Comparison of ENCODE assay signal across 26 mouse cellular contexts in genomic region chr8:3234569-3234968, GRCm38 (mm10). TPM values are rescaled to one million over a fixed set of nuclear protein-coding genes. Genes with fewer than 3 reads are reported as not detected.
A peak's percentile ranks its signal among the peaks of the same experiment; 100 is the strongest.
DNase-seq lines count a peak whose midpoint lies in the region; ATAC-seq and TF ChIP-seq lines count a peak whose summit lies in the region.
"Had no signal": no experiment of that assay in that cellular context is flagged by ENCODE, and none has a peak within 500 bp of the region (broad histone marks: within the 10 kb centered on the region; RNA-seq: fewer than 3 reads in every experiment).

No protein-coding gene starts in this region.

- no peak for ATAC-seq in midbrain, embryonic 11.5 days (ENCODE audit: low FRiP score)
- ATAC-seq in midbrain, postnatal 0 days (ENCODE audit: low FRiP score) = no peak
- ATAC-seq: forebrain, embryonic 14.5 days; forebrain, postnatal 0 days; hindbrain, embryonic 16.5 days had no signal

- no peak overlapping the region for H3K4me3 ChIP-seq in gastrocnemius, adult 2 months
- H3K4me3 ChIP-seq in midbrain, embryonic 11.5 days (ENCODE audit: low read depth, low read length) = no peak overlapping the region
- no peak overlapping the region for H3K4me3 ChIP-seq in midbrain, postnatal 0 days (ENCODE audit: low read depth, low read length)
- H3K4me3 ChIP-seq: embryonic facial prominence, embryonic 12.5 days; embryonic facial prominence, embryonic 15.5 days; heart, embryonic 12.5 days; heart, embryonic 15.5 days; hindbrain, embryonic 10.5 days; hindbrain, embryonic 13.5 days had no signal

- H3K9ac ChIP-seq in midbrain, embryonic 11.5 days (ENCODE audit: low read length) = no peak overlapping the region
- no peak overlapping the region for H3K9ac ChIP-seq in midbrain, postnatal 0 days (replicated peaks; ENCODE audit: low read length, poor library complexity, severe bottlenecking)
- H3K9ac ChIP-seq: embryonic facial prominence, embryonic 12.5 days; embryonic facial prominence, embryonic 15.5 days; forebrain, postnatal 0 days; heart, embryonic 12.5 days; heart, embryonic 15.5 days; hindbrain, embryonic 13.5 days had no signal

- no peaks in the 10 kb centered on the region for H3K9me3 ChIP-seq in midbrain, embryonic 11.5 days (ENCODE audit: control insufficient read depth, low read length)
- H3K9me3 ChIP-seq in midbrain, postnatal 0 days (ENCODE audit: low read length) = no peaks in the 10 kb centered on the region
- H3K9me3 ChIP-seq: embryonic facial prominence, embryonic 12.5 days; embryonic facial prominence, embryonic 15.5 days; heart, embryonic 12.5 days; heart, embryonic 15.5 days; hindbrain, embryonic 10.5 days; hindbrain, embryonic 13.5 days had no signal

- WGBS in midbrain, embryonic 11.5 days = 89% methylated on average over 3 of the region's 3 CpGs
- WGBS in midbrain, postnatal 0 days = 80% methylated on average over 3 of the region's 3 CpGs

- TF ChIP-seq CTCF in gastrocnemius, adult 2 months (IDR thresholded peaks at IDR 0.05) = no peak
- no peak for TF ChIP-seq CTCF in midbrain, postnatal 0 days (IDR thresholded peaks at IDR 0.05)

- no peaks in the 10 kb centered on the region for H3K27me3 ChIP-seq in midbrain, embryonic 11.5 days (ENCODE audit: control insufficient read depth, insufficient read depth, low read length)
- no peaks in the 10 kb centered on the region for H3K27me3 ChIP-seq in midbrain, postnatal 0 days (ENCODE audit: insufficient read depth, low read length)
- H3K27me3 ChIP-seq: embryonic facial prominence, embryonic 12.5 days; embryonic facial prominence, embryonic 15.5 days; heart, embryonic 12.5 days; heart, embryonic 15.5 days; hindbrain, embryonic 13.5 days had no signal

- no peak overlapping the region for H3K4me2 ChIP-seq in midbrain, embryonic 11.5 days
- H3K4me2 ChIP-seq in midbrain, postnatal 0 days (ENCODE audit: low read depth, low read length, poor library complexity, severe bottlenecking) = no peak overlapping the region
- H3K4me2 ChIP-seq: embryonic facial prominence, embryonic 12.5 days; embryonic facial prominence, embryonic 15.5 days; heart, embryonic 12.5 days; heart, embryonic 15.5 days; hindbrain, embryonic 13.5 days had no signal

- intact Hi-C loops in gastrocnemius, adult 2 months (cut with DNase I) = no loop called here

- DNase-seq in gastrocnemius, adult 2 months = no peak
- no peak for DNase-seq in gastrocnemius, postnatal 4 days (ENCODE audit: low spot score in 2 of 2)
- DNase-seq in kidney, adult 9 months = peak; percentile 67
- DNase-seq in kidney, postnatal 14 days = no peak
- DNase-seq in midbrain, embryonic 11.5 days (ENCODE audit: low spot score, missing footprints) = peak; percentile 72
- DNase-seq in midbrain, postnatal 0 days (ENCODE audit: low spot score) = no peak
- no peak for DNase-seq in urinary bladder, postnatal 4 days (ENCODE audit: low spot score in 2 of 2)
- no peak for DNase-seq in c-Kit-positive CD71-positive TER-119-positive erythroid progenitor cells, embryonic 14.5 days (ENCODE audit: low spot score)
- DNase-seq: adrenal gland, postnatal 10 days; adrenal gland, postnatal 36 days; cerebellum, adult 11 months; cerebellum, adult 2 months; cerebellum, adult 9-11 months; cerebellum, postnatal 25 days; forebrain, postnatal 0 days; gastrocnemius, postnatal 25 days; heart, postnatal 10 days; heart, postnatal 36 days had no signal

- peak overlapping the region; percentile 17; the same call in 1 of the 2 replicates for H3K27ac ChIP-seq in gastrocnemius, adult 2 months
- no peak overlapping the region for H3K27ac ChIP-seq in midbrain, embryonic 11.5 days (ENCODE audit: low read depth, low read length)
- H3K27ac ChIP-seq in midbrain, postnatal 0 days (ENCODE audit: low read depth, low read length) = no peak overlapping the region
- H3K27ac ChIP-seq: embryonic facial prominence, embryonic 12.5 days; embryonic facial prominence, embryonic 15.5 days; heart, embryonic 15.5 days; hindbrain, embryonic 10.5 days; hindbrain, embryonic 13.5 days had no signal

- H3K36me3 ChIP-seq in midbrain, embryonic 11.5 days (ENCODE audit: control insufficient read depth, insufficient read depth, low read length) = no peaks in the 10 kb centered on the region
- H3K36me3 ChIP-seq in midbrain, postnatal 0 days (ENCODE audit: insufficient read depth, low read length) = 0 out of 2 replicates have a peak, but pooled peaks cover 4% of the 10 kb centered on the region
- H3K36me3 ChIP-seq: heart, embryonic 12.5 days; heart, embryonic 15.5 days; hindbrain, embryonic 10.5 days; hindbrain, embryonic 13.5 days had no signal

- H3K4me1 ChIP-seq in midbrain, embryonic 11.5 days (ENCODE audit: control insufficient read depth, insufficient read depth, low read length) = no peaks in the 10 kb centered on the region
- no peaks in the 10 kb centered on the region for H3K4me1 ChIP-seq in midbrain, postnatal 0 days (ENCODE audit: insufficient read depth, low read length)
- H3K4me1 ChIP-seq: hindbrain, embryonic 10.5 days had no signal

RNA-seq across cellular contexts. Expression of gene Insr, which starts 44.8 kb away (rescaled TPM):
- total RNA-seq in gastrocnemius, adult 2 months (2021) = 10 to 100 TPM; 54.4 to 63.5 TPM
- total RNA-seq in gastrocnemius, postnatal 4 days (2021) = 10 to 100 TPM; 71.0 to 73.6 TPM
- polyA plus RNA-seq in midbrain, embryonic 11.5 days (2014; fragmentation: Nextera tagmentation; extraction: Ambion mirVana) = 31.5 and 31.7 TPM in 2 replicates
- 40.3 and 44.5 TPM in 2 replicates for total RNA-seq in midbrain, postnatal 0 days (2014; rRNA removed)
- polyA plus RNA-seq in midbrain, postnatal 0 days (2015; fragmentation: Nextera tagmentation; extraction: Ambion mirVana) = 30.0 and 32.9 TPM in 2 replicates

Comparison
In these comparisons a context has a peak if more than half of its experiments do, and no peak if none do; other contexts are left out.
1. DNase-seq: peak in kidney, adult 9 months (single experiment) and midbrain, embryonic 11.5 days (single experiment); none in gastrocnemius, adult 2 months (single experiment), gastrocnemius, postnatal 4 days (0 of 2), kidney, postnatal 14 days (single experiment), midbrain, postnatal 0 days (single experiment), urinary bladder, postnatal 4 days (0 of 2) and c-Kit-positive CD71-positive TER-119-positive erythroid progenitor cells, embryonic 14.5 days (single experiment).